17 mouse cellular contexts compared by ENCODE assay signal in genomic region chr6:8755760-8756276, GRCm38 (mm10). TPM values are rescaled to one million over a fixed set of nuclear protein-coding genes. Genes with fewer than 3 reads are reported as not detected.
DNase-seq lines count a peak whose midpoint lies in the region; ATAC-seq lines count a peak whose summit lies in the region.
"Had no signal": no experiment of that assay in that cellular context is flagged by ENCODE, and none has a peak within 500 bp of the region (broad histone marks: within the 10 kb centered on the region; RNA-seq: fewer than 3 reads in every experiment).

No protein-coding gene starts in this region.

- intact Hi-C loops in heart, postnatal 10 days (cut with DNase I) = no loop called here

- peak overlapping the region; percentile 36 for H3K4me2 ChIP-seq in heart, embryonic 12.5 days
- no peak overlapping the region for H3K4me2 ChIP-seq in hindbrain, embryonic 15.5 days
- H3K4me2 ChIP-seq: forebrain, embryonic 12.5 days; limb, embryonic 12.5 days had no signal

- ATAC-seq in heart, embryonic 12.5 days (ENCODE audit: insufficient number of reproducible peaks, low FRiP score) = peak; percentile 80
- peak; percentile 54 for ATAC-seq in hindbrain, embryonic 15.5 days (ENCODE audit: low FRiP score, low read depth)
- peak; percentile 100 for ATAC-seq in megakaryocyte-erythroid progenitor cell, adult 5-6 weeks (replicated peaks; ENCODE audit: low FRiP score, low TSS enrichment, poor library complexity, severe bottlenecking)
- ATAC-seq: intestine, postnatal 0 days had no signal

- DNase-seq in heart, postnatal 10 days = no peak
- peak; percentile 11 for DNase-seq in spleen, adult 12 weeks (ENCODE audit: low spot score)
- no peak for DNase-seq in spleen, adult 18-20 months
- no peak for DNase-seq in left cerebral cortex, adult 9 months (ENCODE audit: low spot score in 2 of 2)
- no peak for DNase-seq in cerebellum, postnatal 25 days
- DNase-seq: B cell, adult 2 months; cerebellum, postnatal 10 days; gastrocnemius, postnatal 25 days; kidney, postnatal 25 days; thymus, postnatal 25 days had no signal

- H3K27me3 ChIP-seq in heart, embryonic 12.5 days (replicated peaks) = no peaks in the 10 kb centered on the region
- no peaks in the 10 kb centered on the region for H3K27me3 ChIP-seq in hindbrain, embryonic 15.5 days
- H3K27me3 ChIP-seq: forebrain, embryonic 12.5 days; limb, embryonic 12.5 days had no signal

- H3K4me3 ChIP-seq in heart, embryonic 12.5 days = no peak overlapping the region
- no peak overlapping the region for H3K4me3 ChIP-seq in hindbrain, embryonic 15.5 days
- H3K4me3 ChIP-seq: forebrain, embryonic 12.5 days; limb, embryonic 12.5 days had no signal

- peaks cover 15% of the 10 kb centered on the region for H3K4me1 ChIP-seq in heart, embryonic 12.5 days (replicated peaks)
- no peaks in the 10 kb centered on the region for H3K4me1 ChIP-seq in hindbrain, embryonic 15.5 days (replicated peaks)
- H3K4me1 ChIP-seq: forebrain, embryonic 12.5 days; limb, embryonic 12.5 days had no signal

- no peak overlapping the region for H3K9ac ChIP-seq in heart, embryonic 12.5 days
- no peak overlapping the region for H3K9ac ChIP-seq in hindbrain, embryonic 15.5 days
- H3K9ac ChIP-seq: forebrain, embryonic 12.5 days; limb, embryonic 12.5 days had no signal

- no peaks in the 10 kb centered on the region for H3K9me3 ChIP-seq in heart, embryonic 12.5 days (replicated peaks)
- H3K9me3 ChIP-seq in hindbrain, embryonic 15.5 days = no peaks in the 10 kb centered on the region
- H3K9me3 ChIP-seq: forebrain, embryonic 12.5 days; limb, embryonic 12.5 days had no signal

- 0 out of 2 replicates have a peak, but pooled peaks cover 5% of the 10 kb centered on the region for H3K36me3 ChIP-seq in heart, embryonic 12.5 days
- 0 out of 2 replicates have a peak, but pooled peaks cover 4% of the 10 kb centered on the region for H3K36me3 ChIP-seq in hindbrain, embryonic 15.5 days
- H3K36me3 ChIP-seq: forebrain, embryonic 12.5 days; limb, embryonic 12.5 days had no signal

- 3% methylated on average over 8 of the region's 8 CpGs for WGBS in heart, embryonic 12.5 days
- WGBS in hindbrain, embryonic 15.5 days = 70% methylated on average over 8 of the region's 8 CpGs

- peak overlapping the region; percentile 44 for H3K27ac ChIP-seq in heart, embryonic 12.5 days (ENCODE audit: poor library complexity, severe bottlenecking)
- no peak overlapping the region for H3K27ac ChIP-seq in hindbrain, embryonic 15.5 days (replicated peaks)
- H3K27ac ChIP-seq: forebrain, embryonic 12.5 days; limb, embryonic 12.5 days had no signal

RNA-seq across cellular contexts. Expression of gene Ica1, which starts 22.5 kb away (rescaled TPM):
- polyA plus RNA-seq in heart, embryonic 12.5 days (2016; fragmentation: Nextera tagmentation; extraction: Ambion mirVana) = 30.5 and 33.2 TPM in 2 replicates
- total RNA-seq in heart, postnatal 10 days (2021) = 10 to 100 TPM in 1 of 2 experiments, 1 to 10 TPM in 1; 9.8 to 12.2 TPM
- polyA plus RNA-seq in hindbrain, embryonic 15.5 days (2015; fragmentation: Nextera tagmentation; extraction: Ambion mirVana) = 67.1 and 71.3 TPM in 2 replicates
- total RNA-seq in megakaryocyte-erythroid progenitor cell, adult 5-6 weeks (2014; fragmentation: Nextera tagmentation) = 1.0 and 4.6 TPM in 2 replicates
- total RNA-seq in megakaryocyte-erythroid progenitor cell, adult 5-6 weeks (2017) = 6.0 and 8.3 TPM in 2 replicates
- total RNA-seq: neutrophil, adult 5-6 weeks had no signal
